Mouse (Mus musculus) liver, embryonic 15.5 days (tissue): ENCODE measurements around the gene Ifi27l2a. TPM values are rescaled to one million over a fixed set of nuclear protein-coding genes. Genes with fewer than 3 reads are reported as not detected.
A peak's percentile ranks its signal among the peaks of the same experiment; 100 is the strongest.

Experiments
- ATAC-seq: fragments of 200-750 bp; cut with Nextera tagmentation; 2 replicates; pipeline ENCODE4 v1.8.0; 2017; ENCODE audit warnings: moderate number of reproducible peaks, mild to moderate bottlenecking, moderate library complexity; ENCODE audit not compliant: insufficient read depth
- H3K27ac ChIP-seq: fragments of 300-500 bp; sonication (generic); replicated peaks from 2 replicates; pipeline ENCODE4 v1.5.1; 2015; ENCODE audit warnings: mild to moderate bottlenecking, inconsistent platforms
- H3K27me3 ChIP-seq: fragments of 300-500 bp; sonication (generic); 2 replicates; pipeline ENCODE4 v1.6.1; 2015; ENCODE audit warnings: mild to moderate bottlenecking, inconsistent platforms
- H3K36me3 ChIP-seq: fragments of 300-500 bp; sonication (generic); replicated peaks from 2 replicates; pipeline ENCODE4 v1.6.1; 2015; ENCODE audit warnings: moderate library complexity, mild to moderate bottlenecking, inconsistent platforms
- H3K4me1 ChIP-seq: fragments of 300-500 bp; sonication (generic); replicated peaks from 2 replicates; pipeline ENCODE4 v1.6.1; 2015; ENCODE audit warnings: inconsistent platforms
- H3K4me2 ChIP-seq: fragments of 300-500 bp; sonication (generic); 2 replicates; pipeline ENCODE4 v1.6.1; 2015; ENCODE audit warnings: moderate library complexity, mild to moderate bottlenecking, inconsistent platforms
- H3K4me3 ChIP-seq: fragments of 300-500 bp; sonication (generic); replicated peaks from 2 replicates; pipeline ENCODE4 v1.5.1; 2015; ENCODE audit warnings: mild to moderate bottlenecking, inconsistent platforms
- H3K9ac ChIP-seq: fragments of 300-500 bp; sonication (generic); 2 replicates; pipeline ENCODE4 v1.6.1; 2015; ENCODE audit warnings: moderate library complexity, mild to moderate bottlenecking, inconsistent platforms
- H3K9me3 ChIP-seq: fragments of 300-500 bp; sonication (generic); replicated peaks from 2 replicates; pipeline ENCODE4 v1.6.1; 2016; ENCODE audit warnings: inconsistent platforms
- WGBS: fragments of 180-500 bp; shearing (Covaris S2); methylation state at CpG from one replicate; pipeline ENCODE4 v1.1.7; 2015; ENCODE audit warnings: mixed read lengths; ENCODE audit not compliant: insufficient replicate concordance; 5-methylcytosine and 5-hydroxymethylcytosine counted together
- polyA plus RNA-seq: library from polyadenylated mRNA; unstranded; fragments of >200 nt; fragmentation: Nextera tagmentation; extraction: Ambion mirVana; gene quantifications from 2 replicates; pipeline ENCODE4 v1.2.1, GENCODE M21; 2015

The Ifi27l2a gene
- polyA plus RNA-seq, 1 experiment from 2014 or later = 15.7 TPM

GRCm38 (mm10) chr12:103425729-103426470, 17.6 kb downstream of the Ifi27l2a start, which contains the start of gene Ddx24:
Gene Ddx24, minus strand, starts transcription at chr12:103425830.
- Histone ChIP-seq H3K27me3 (no peaks in the 10 kb centered on the region), H3K4me2 (peak within 1 kb of the TSS; percentile 82), H3K4me3 (peak within 1 kb of the TSS; percentile 88), H3K27ac (peak within 1 kb of the TSS; percentile 77), H3K4me1 (peaks cover 40% of the 10 kb centered on the region), H3K9ac (peak within 1 kb of the TSS; percentile 84), H3K36me3 (peaks cover 23% of the 10 kb centered on the region), H3K9me3 (no peaks in the 10 kb centered on the region)
- 2% methylated on average over 33 of the region's 33 CpGs for WGBS
- ATAC-seq = peak; percentile 100

GRCm38 (mm10) chr12:103425016-103425728, 18.3 kb downstream of the Ifi27l2a start:
- peaks cover 23% of the 10 kb centered on the region for H3K36me3 ChIP-seq
- peak overlapping the region; percentile 71 for H3K27ac ChIP-seq
- H3K9ac ChIP-seq = peak overlapping the region; percentile 84
- peaks cover 43% of the 10 kb centered on the region for H3K4me1 ChIP-seq
- no peaks in the 10 kb centered on the region for H3K27me3 ChIP-seq
- 7% methylated on average over 33 of the region's 33 CpGs for WGBS
- H3K4me3 ChIP-seq = peak overlapping the region; percentile 88
- ATAC-seq = peak; percentile 19
- H3K9me3 ChIP-seq = no peaks in the 10 kb centered on the region
- peak overlapping the region; percentile 82 for H3K4me2 ChIP-seq

- Histone ChIP-seq H3K27me3 (no peaks in the 10 kb centered on the region), H3K27ac (no peak overlapping the region), H3K4me1 (no peaks in the 10 kb centered on the region), H3K36me3 (peaks cover 100% of the 10 kb centered on the region), H3K4me2 (no peak overlapping the region), H3K9me3 (no peaks in the 10 kb centered on the region), H3K4me3 (no peak overlapping the region), H3K9ac (no peak overlapping the region)
- 79% methylated on average over 10 of the region's 10 CpGs for WGBS
- ATAC-seq = no peak
Measured at GRCm38 (mm10) chr12:103408144-103408543, 35.3 kb downstream of the Ifi27l2a start.

- H3K27ac ChIP-seq = no peak within 1 kb of the TSS
- H3K36me3 ChIP-seq = peaks cover 100% of the 10 kb centered on the region
- H3K9me3 ChIP-seq = no peaks in the 10 kb centered on the region
- H3K4me3 ChIP-seq = no peak within 1 kb of the TSS
- no peak within 1 kb of the TSS for H3K4me2 ChIP-seq
- no peak within 1 kb of the TSS for H3K9ac ChIP-seq
- ATAC-seq = no peak
- 87% methylated on average over 4 of the region's 4 CpGs for WGBS
- no peaks in the 10 kb centered on the region for H3K4me1 ChIP-seq
- no peaks in the 10 kb centered on the region for H3K27me3 ChIP-seq
Measured at GRCm38 (mm10) chr12:103407720-103408119, 35.8 kb downstream of the Ifi27l2a start, which contains the start of gene 9330161L09Rik. Gene 9330161L09Rik, minus strand, starts transcription at chr12:103407820.

- 80% methylated on average over 18 of the region's 18 CpGs for WGBS
- Histone ChIP-seq H3K4me3 (no peak overlapping the region), H3K9ac (no peak overlapping the region), H3K36me3 (peaks cover 99% of the 10 kb centered on the region), H3K4me1 (no peaks in the 10 kb centered on the region), H3K27ac (no peak overlapping the region), H3K27me3 (no peaks in the 10 kb centered on the region), H3K9me3 (no peaks in the 10 kb centered on the region), H3K4me2 (no peak overlapping the region)
- no peak for ATAC-seq
Measured at GRCm38 (mm10) chr12:103404131-103404530, 39.3 kb downstream of the Ifi27l2a start.

GRCm38 (mm10) chr12:103396751-103397150, 46.7 kb downstream of the Ifi27l2a start:
- no peaks in the 10 kb centered on the region for H3K9me3 ChIP-seq
- H3K27ac ChIP-seq = no peak overlapping the region; the same call in 1 of the 2 replicates
- H3K36me3 ChIP-seq = peaks cover 67% of the 10 kb centered on the region
- H3K4me2 ChIP-seq = no peak overlapping the region
- no peak for ATAC-seq
- H3K9ac ChIP-seq = no peak overlapping the region
- WGBS = 75% methylated on average over 7 of the region's 7 CpGs
- H3K27me3 ChIP-seq = no peaks in the 10 kb centered on the region
- H3K4me3 ChIP-seq = no peak overlapping the region
- peaks cover 60% of the 10 kb centered on the region for H3K4me1 ChIP-seq

GRCm38 (mm10) chr12:103395486-103396275, 47.8 kb downstream of the Ifi27l2a start:
- no peak for ATAC-seq
- Histone ChIP-seq H3K4me3 (no peak overlapping the region), H3K27me3 (no peaks in the 10 kb centered on the region), H3K36me3 (peaks cover 65% of the 10 kb centered on the region), H3K9ac (no peak overlapping the region), H3K9me3 (no peaks in the 10 kb centered on the region), H3K4me1 (peaks cover 71% of the 10 kb centered on the region), H3K27ac (peak overlapping the region; percentile 24; the same call in 1 of the 2 replicates), H3K4me2 (no peak overlapping the region)
- WGBS = 79% methylated on average over 12 of the region's 12 CpGs

- Histone ChIP-seq H3K4me3 (peak overlapping the region; percentile 42), H3K9me3 (no peaks in the 10 kb centered on the region), H3K4me2 (peak overlapping the region; percentile 78), H3K4me1 (peaks cover 90% of the 10 kb centered on the region), H3K36me3 (peaks cover 51% of the 10 kb centered on the region), H3K27ac (peak overlapping the region; percentile 97), H3K27me3 (no peaks in the 10 kb centered on the region), H3K9ac (peak overlapping the region; percentile 57)
- peak; percentile 89 for ATAC-seq
- 9% methylated on average over 6 of the region's 6 CpGs for WGBS
Measured at GRCm38 (mm10) chr12:103393528-103393927, 50.0 kb downstream of the Ifi27l2a start.

Other genes with a start within 250 kb of the Ifi27l2a start
- not detected in 2 replicates for gene Prima1, start 201.5 kb downstream of the Ifi27l2a start, polyA plus RNA-seq
- gene Fam181a, start 132.7 kb downstream of the Ifi27l2a start, polyA plus RNA-seq = not detected in 2 replicates
- gene Asb2, start 87.7 kb downstream of the Ifi27l2a start, polyA plus RNA-seq = 3.5 and 3.9 TPM in 2 replicates
- gene Otub2, start 55.0 kb downstream of the Ifi27l2a start, polyA plus RNA-seq = 28.5 and 28.9 TPM in 2 replicates
- gene 9330161L09Rik, start 35.9 kb downstream of the Ifi27l2a start, polyA plus RNA-seq = 0.12 and 0.26 TPM in 2 replicates
- 32.3 and 47.5 TPM in 2 replicates for gene Ddx24, start 17.9 kb downstream of the Ifi27l2a start, polyA plus RNA-seq
- gene Ifi27, start 9.5 kb downstream of the Ifi27l2a start, polyA plus RNA-seq = 26.4 and 31.5 TPM in 2 replicates
- not detected in 2 replicates for gene Ifi27l2b, start 13.5 kb upstream of the Ifi27l2a start, polyA plus RNA-seq
- gene Ppp4r4, start 88.6 kb upstream of the Ifi27l2a start, polyA plus RNA-seq = 1.0 and 1.3 TPM in 2 replicates
- gene Serpina10, start 187.8 kb upstream of the Ifi27l2a start, polyA plus RNA-seq = 44.0 and 44.7 TPM in 2 replicates
- 1,444 and 1,483 TPM in 2 replicates for gene Serpina6, start 213.5 kb upstream of the Ifi27l2a start, polyA plus RNA-seq
- 0.17 TPM in 1 of 2 replicates, not detected in the other for gene Serpina16, start 232.5 kb upstream of the Ifi27l2a start, polyA plus RNA-seq